Mouse (Mus musculus): ENCODE measurements around the gene Nek1.
"Not testable (repeated sequence)": the region's sequence is repeated elsewhere in the genome, so short reads cannot be mapped to it uniquely, and the experiment has no call there.

The Nek1 gene

DNA sequence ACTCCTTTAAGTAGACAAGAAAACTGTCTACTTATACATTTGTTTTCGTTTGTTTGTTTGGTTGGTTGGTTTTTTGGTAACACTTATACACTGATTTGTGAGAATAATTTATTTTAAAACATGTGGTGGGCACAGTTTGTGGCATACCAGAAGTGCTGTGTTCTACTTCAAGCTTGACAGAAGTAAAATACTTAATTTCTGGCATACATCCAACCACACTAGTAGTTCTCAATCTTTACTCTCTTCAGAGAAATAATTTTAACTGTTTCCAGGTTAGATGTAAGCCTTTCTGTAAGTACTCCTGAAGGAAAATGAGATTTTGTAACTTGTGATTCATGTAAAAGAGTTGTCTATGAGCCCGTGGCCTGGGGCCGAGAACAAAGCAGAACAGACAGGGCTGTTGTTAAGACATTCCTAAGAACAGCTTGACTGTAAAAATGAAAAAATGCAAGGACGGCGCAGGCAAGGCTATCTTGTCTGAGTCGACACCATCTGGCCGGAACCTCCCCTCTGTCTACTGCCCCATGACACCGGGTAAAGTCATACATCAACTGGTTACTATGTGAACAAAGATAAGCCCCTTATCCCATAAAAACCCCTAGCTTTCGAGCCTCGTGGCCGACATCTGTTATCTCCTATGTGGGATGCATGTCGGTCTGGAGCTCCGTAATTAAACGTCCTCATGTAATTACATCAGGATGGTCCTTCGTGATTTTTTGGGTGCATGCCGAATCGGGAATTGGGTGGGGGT is 8.6 kb upstream of the Nek1 start:
- DNase-seq (ENCODE audit: low spot score in 2 of 2): not testable (repeated sequence)

DNA sequence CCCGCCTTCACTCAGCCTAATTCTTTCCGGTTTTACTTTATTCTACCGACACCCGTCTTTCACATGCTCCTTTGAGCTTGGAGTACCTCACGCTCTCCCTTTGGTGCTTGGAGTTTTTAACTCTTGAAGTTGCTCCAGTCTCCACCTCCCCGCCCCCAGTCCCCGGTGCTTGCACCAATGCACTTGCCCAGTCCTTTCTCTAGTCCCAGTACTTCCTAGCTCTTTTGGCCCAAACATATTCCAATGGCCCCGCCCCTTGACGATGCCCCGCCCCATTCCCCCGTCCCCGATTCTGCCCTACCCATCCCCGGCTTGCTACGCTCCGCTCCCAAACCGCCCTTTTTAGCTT is 460 bp upstream of the Nek1 start:
- DNase-seq (ENCODE audit: low spot score in 2 of 2): peak in 1 of 2 experiments; percentile 50

DNA sequence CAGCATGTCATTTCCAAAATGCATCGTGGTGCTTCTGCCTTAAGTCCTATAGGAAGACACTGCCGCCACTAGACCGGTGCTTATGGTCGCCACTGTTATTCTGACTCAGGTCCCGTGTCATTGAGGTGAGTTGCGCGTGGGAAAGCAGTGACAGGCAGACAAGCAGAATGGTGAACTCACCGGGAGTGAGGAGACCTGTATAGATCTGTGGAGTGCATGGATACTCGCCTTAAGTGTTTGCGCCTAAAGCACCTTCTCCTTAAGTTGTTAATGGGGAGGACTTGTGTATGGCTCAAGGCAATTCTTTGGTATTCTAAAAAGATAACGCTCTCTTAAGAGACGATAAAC is 618 bp downstream of the Nek1 start:
- DNase-seq (ENCODE audit: low spot score in 2 of 2): no peak

DNA sequence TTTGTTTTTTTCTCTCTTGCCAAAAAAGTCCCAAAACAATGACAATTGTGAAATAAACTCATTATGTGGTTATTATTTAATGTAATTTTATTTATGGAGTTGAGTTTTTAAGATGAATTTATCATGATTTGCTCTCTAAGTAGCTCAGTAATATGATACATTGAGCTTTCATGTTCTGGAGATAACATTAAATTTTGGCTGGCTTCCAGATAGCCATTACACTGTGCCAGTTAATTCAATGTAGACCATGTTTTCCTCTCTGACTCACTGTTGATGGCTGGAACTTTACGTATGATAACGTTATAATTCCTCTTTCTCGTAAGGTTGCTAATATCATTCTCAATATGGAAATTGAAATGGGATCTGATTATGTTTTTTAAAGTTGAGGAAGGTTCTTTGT is 3.5 kb downstream of the Nek1 start:
- DNase-seq (ENCODE audit: low spot score in 2 of 2): no peak

DNA sequence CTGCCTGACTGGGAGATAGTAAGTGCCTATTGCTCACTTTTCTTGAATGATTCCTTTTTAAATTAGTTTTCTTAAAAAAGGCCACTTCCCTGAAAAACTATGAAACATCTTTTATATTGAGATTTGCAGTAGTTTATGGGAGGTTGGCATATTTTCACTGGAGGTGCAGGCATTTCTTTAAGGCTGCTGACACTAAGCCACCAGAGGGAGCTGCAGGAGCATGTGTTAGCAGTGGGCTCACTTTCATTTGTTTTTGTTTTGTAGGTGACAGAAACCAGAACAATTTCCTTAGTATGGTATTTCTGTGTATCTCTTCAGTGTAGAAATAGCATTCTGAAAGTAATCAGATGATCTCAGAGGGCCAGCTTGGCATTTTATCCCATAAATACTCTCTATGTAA is 49.0 kb downstream of the Nek1 start:
- peak; percentile 18 to 41 for DNase-seq (ENCODE audit: low spot score in 2 of 2)

DNA sequence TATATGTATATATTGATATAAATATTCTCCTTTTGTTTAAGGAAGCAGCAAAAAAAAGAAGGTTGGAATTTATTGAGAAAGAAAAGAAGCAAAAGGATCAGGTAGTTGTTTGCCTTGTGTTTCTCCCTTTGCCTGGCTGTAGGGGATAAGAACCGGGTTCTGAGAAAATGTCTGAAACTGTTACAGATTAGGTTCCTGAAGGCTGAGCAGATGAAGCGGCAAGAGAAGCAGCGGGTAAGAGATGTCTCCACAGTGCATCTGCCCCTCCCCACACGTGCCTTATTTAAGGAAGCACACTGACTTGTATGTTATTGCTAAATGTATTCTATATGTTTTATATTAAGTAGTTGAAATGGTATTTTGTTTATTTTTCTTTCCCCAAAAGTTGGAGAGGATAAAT is 50.9 kb downstream of the Nek1 start:
- no peak for DNase-seq (ENCODE audit: low spot score in 2 of 2)

DNA sequence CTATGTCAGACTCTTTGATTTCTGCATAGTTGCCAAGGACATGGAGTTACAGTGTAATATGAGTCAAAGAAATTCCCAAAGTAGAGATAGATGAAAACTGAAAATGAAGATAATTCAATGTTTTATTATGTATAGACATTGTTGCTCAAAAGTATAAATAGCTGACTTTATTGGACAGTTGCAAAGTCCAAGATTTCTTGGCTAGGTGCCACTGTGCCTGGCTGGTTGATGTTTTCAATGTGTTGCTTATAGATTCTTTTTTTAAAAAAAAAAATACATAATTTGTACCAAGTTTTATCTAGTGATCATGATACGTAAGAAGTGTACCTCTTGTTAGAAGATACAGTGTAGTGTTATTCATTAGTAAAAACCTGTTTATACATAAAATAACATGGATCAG is 53.8 kb downstream of the Nek1 start:
- DNase-seq (ENCODE audit: low spot score in 2 of 2): no peak

DNA sequence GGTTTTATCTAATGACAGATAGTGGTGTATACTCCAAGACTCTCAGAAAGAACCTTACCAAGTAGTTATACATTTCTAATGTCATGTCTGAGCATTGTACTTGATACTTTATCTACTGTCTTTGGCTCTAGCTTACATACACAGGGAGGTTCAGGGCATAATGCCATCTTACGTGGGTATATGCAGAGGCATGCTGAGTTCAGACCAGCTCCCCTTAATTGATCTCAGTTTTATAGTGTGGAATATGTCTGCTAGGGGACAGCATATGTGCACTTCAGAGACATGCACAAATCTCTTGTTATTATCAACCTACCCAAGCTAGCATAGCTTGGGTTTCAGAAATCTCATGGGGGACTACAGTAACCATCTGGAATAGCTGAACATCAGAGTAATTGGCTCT is 60.0 kb downstream of the Nek1 start:
- no peak for DNase-seq (ENCODE audit: low spot score in 2 of 2)

DNA sequence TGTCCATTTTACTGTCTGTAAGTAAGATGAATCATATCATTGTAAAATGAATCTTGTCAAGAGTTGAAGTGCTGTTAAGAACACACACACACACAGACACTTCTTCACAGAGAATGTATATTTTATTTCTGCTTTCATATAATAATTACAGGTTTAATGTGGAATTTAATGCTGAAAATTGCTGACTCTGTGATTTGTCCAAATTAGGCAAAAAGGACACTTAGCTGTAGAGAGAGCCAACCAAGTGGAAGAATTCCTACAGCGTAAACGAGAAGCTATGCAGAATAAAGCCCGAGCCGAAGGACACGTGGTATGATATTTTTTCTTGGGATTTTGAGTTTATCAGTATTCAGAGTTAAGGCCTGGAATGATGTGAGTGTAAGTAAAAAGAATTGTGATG is 61.3 kb downstream of the Nek1 start:
- DNase-seq (ENCODE audit: low spot score in 2 of 2): no peak

DNA sequence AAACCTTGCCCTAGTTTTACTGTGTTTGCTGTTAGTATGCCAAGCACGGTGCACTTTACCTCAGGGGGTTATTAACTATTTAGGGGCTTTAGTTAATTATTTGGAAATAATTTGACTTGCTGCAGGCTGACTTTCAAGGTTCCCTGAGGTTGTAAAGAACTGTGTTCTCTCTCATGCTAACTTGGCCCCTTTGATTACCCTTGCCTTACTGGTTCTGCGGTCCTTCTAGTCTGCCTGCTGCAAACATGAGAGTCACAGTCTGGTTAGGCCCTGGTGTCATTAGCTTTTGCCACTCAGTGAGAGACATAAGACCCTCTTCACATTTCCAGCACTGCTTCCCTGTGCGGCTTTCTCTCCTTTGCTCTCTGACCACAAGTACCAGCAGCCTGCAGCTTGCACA is 64.0 kb downstream of the Nek1 start:
- no peak for DNase-seq (ENCODE audit: low spot score in 2 of 2)

DNA sequence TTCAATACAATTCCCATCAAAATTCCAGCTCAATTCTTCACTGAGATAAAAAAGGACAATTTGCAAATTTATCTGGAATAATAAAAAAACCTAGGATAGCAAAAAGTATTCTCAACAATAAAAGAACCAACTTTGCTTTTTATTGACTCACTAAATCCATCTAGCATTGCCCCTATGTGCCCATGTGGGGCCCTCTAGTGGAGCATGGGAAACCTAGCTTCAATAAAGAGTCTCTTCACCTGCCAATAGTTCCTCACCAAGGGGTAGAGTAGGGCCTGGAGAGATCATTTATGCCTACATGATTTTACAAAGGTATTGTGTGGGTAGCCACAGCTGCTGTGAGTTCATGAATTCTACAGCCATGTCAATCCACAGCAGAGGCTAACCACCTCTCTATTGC is 66.1 kb downstream of the Nek1 start:
- no peak for DNase-seq (ENCODE audit: low spot score in 2 of 2)

DNA sequence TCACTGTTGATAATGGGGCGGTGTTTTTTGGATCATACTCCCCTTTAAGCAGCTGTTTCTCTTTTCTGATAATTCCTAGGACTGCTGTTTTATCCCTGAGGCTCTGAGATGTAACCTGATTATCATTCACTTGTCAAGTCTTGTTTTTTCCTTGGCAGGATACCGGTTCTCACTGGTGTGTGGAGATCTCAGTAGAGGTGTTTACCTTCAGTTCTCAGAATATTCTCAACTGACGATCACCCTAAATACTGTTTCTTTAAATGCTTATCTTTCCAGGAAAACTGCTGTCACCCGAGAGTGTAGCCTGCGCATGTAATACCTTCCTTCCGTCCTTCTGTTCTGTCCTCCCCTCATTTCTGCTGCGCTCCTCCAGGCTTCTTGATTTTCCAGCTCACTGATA is 67.4 kb downstream of the Nek1 start:
- DNase-seq (ENCODE audit: low spot score in 2 of 2): no peak

DNA sequence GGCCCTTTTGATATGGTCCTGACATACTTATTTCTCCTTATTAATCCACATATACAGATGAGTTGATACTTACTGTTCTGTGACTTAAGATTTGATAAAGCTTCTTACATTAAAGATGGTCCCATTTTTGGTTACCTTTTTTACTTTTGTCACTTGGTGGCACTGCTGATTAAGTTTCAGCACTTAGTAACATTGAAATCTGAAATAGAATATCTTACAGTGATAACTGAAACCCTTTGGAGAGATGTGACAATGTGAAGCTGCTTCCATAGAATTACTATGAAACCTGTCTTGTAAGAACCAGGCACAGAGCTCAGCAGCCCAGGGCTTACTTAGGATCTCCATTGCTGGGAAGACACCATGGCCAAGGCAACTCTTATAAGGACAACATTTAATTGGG is 82.1 kb downstream of the Nek1 start:
- no peak for DNase-seq (ENCODE audit: low spot score in 2 of 2)

DNA sequence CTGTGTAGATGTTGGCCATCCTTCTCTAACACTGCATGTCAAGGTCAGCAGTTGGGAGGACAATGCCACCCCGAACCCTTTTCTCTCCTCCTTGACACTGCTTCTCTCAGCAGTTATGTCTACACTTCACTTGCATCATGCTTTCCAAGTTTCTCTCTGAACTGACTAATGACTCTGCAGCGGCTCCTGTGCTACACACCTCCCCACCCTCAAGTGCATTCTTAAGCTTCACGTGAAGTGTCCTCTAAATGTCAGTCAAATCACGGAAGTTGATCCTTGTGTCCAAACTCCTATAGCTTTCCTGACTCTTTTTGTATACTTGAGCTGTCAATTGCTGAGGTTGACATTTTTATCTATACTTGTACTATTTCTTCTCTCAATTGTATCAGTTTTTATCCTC is 117.5 kb downstream of the Nek1 start:
- no peak for DNase-seq (ENCODE audit: low spot score in 2 of 2)

DNA sequence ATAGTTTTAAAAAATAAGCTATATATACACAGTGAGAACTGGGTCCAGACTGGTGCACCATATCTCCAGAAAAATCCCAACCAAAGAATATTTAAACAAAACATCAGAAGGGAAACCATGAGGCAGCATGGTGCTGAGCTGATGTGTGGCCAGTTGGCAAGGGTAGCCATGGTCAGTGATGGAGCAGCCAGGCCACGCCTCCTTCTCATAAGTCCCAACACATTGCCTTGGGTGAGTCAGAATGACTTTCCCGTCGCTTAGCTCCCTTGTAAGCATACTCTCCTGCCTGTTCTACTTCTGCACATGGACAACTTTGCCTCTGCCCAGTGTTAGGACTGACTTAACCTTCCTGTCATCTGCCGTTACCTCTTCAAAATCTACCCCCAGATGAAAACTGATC is 118.9 kb downstream of the Nek1 start:
- DNase-seq (ENCODE audit: low spot score in 2 of 2): no peak

DNA sequence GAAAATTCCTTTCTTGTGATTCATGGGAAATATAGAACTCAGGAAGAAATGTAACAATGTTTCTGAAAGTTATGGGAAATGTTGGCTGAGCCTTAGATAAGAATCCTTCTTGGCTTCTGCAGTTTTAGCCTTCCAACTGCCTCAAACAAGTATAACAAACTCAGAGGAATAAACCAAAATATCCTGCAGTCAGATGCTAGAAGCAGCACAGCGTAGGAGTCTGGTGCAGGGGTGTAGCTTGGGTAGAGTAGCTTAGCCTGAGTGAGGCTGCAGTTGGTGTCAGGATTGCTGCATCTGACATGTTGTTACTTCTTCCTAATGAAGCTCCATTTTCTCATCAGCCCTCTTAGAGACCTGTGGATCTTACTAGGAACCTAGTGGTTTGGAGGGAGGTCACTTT is 128.6 kb downstream of the Nek1 start:
- DNase-seq (ENCODE audit: low spot score in 2 of 2): peak; percentile 21 to 67

DNA sequence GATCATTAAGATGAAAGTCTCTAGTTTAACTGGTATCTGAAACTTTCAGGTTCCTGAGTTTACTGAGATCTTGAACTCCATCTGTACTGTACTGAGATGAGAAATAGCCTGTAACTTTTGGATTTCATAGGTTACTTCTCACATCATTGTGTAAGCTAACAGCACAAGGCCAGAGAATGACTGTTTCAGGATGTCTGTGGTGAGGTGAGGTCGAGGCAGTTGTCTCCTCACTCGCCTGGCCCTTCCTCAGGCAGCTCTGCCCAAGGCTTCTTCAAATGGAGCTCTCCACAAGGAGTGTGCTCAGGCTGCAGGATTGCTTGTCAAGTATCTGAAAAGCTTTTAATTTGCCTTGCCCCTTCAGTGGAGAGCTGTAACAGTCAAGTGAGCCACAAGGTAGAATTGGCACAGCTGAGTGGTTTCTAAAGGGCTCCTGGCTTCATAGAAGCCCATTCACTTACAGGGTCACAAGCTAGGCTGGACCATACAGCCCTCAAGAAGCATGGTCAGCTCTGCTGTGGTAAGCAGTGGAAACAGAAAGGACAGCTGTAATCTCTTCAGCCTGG is 134.4 kb downstream of the Nek1 start:
- no peak for DNase-seq (ENCODE audit: low spot score in 2 of 2)

DNA sequence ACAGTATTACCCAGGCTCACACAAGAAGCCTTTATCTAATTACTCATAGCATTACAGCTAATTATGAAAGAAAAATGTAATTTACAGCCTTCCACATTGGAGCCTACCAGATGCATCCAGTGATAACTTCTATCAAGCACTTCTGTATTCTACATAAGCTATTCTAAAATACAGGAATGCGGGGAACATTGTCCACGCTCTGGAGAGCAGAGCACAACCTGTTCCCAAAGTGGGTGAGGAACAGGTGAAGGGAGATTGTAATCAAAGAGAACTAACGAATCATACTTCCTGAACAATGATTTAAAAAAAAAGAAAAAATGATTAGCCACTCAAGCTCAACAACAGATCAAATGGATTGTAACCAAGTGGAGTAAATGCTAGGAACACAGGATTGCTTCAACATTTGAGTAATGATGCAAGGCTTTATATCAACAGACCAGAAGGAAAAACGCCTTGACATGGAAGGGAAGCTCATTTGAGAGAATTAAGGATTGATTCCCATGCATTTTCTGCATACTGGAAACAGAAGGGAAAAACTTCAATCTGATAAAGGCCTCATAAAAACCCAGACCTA is 139.7 kb downstream of the Nek1 start:
- no peak for DNase-seq (ENCODE audit: low spot score in 2 of 2)

DNA sequence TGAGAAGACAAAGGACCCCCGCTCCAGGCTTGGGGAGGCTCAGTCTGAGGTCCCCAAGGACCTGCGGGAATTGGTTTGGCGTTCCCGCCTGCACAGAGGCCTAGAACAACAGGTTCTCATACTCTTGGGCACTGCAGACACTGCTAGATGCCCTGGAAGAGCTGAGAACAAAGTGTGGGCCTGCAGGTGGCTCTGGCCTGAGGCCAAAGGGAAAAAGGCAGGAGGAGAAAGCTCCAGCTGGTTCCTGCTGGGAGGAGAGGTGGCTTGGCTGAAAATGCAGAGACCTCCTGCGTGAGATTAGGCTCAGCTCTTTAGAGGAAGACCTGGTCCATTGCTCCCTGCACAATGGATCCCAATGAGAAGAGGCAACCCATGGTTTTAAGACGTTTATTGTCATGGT is 148.9 kb downstream of the Nek1 start:
- no peak for DNase-seq (ENCODE audit: low spot score in 2 of 2)

DNA sequence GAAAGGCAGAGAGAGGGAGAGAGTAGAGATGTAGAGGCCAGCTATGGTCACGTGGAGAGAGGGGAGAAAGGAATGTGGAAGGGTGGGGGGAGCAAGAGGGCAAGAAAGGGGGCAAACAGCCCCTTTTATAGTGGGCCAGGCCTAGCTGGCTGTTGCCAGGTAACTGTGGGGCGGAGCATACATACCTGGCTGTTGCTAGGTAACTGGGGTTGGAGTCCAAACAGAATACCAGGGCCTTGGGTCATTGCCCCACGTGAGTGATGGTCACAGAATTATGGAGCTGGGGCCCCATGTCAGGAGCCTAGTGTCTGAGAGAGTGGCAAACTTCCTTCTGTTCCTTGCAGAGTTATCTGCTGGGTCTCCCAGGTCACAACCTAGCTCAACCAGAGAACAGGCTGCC is 149.3 kb downstream of the Nek1 start:
- DNase-seq (ENCODE audit: low spot score in 2 of 2): no peak

DNA sequence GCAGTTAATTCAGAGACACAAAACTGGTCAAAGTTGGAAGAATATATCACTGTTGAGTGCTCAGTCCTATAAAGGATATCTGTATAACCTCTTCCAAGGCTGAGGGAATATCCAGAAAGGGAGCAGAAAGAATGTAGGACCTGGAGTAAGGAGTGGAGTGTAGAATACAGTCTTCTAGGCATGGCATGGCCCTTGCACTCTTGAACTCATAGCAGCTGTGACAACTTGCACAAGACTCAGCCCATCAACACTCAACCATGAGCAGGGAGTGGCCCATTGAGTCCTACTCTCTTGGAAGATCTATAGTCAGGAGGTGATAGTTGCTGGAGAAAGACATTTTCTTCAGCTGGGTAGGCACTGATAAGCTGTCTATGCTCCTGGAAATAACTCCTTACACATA is 149.8 kb downstream of the Nek1 start:
- DNase-seq (ENCODE audit: low spot score in 2 of 2): no peak

DNA sequence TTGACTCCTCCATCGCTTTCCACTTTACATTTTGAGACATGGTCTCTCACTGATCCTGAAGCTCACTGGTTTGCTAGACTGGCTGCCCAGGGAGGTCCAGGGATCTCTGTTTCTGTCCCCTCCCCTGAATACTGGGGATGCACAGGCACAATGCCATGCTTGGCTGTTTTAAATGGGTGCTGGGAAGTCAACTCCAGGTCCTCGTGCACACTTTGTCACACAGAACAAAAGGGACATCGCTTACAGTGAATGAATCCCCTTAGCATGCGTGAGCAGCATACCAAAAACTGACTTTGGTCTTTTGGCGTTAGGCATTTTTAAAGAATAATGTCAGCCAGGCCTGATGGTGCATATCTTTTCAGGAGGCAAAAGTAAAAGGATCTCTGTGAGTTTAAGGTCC is 155.7 kb downstream of the Nek1 start:
- no peak for DNase-seq (ENCODE audit: low spot score in 2 of 2)

DNA sequence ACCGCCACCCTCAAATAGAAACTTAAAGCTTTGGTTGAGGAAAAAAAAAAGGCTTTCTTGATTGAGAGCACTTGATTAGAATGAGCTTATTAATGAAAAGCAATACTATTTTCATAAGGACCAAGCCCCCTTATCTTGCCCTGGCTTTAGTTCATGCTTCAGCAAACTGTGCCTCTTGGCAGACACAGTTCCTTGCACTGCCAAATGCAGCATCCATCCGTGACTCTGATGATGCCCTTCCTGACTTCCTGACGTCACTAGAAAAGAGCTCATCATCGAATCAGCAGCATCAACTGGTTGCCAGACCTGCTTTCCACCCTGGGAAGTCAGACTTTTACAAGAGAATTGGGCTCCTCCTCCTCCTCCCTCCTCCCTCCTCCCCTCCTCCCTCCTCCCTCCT is 157.6 kb downstream of the Nek1 start:
- no peak for DNase-seq (ENCODE audit: low spot score in 2 of 2)

DNA sequence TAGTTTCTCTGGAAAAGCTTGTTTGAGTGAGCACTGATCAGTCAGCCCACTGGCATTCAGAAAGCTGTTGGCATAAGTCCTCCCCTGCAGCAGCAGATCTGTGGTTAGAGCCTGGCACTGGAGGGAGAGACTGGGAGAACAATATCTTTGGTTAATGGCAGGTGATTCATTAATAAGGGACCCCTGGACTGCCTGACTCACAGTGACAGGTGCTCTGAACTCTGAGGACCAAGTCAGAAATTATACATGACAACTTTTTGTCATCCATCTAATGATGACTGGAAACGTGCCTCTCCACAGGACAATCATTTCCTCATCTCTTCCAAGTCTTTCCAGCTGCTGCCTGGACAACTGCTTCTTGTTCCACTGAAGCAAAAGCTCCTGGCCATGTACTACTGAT is 163.4 kb downstream of the Nek1 start:
- DNase-seq (ENCODE audit: low spot score in 2 of 2): no peak

Data from right cerebral cortex, postnatal 36 days (tissue).